Mouse (Mus musculus) bone marrow macrophage, adult 2 months (primary cell): ENCODE measurements around the gene Copg1. TPM values are rescaled to one million over a fixed set of nuclear protein-coding genes. Genes with fewer than 3 reads are reported as not detected.
"Not testable (repeated sequence)": the region's sequence is repeated elsewhere in the genome, so short reads cannot be mapped to it uniquely, and the experiment has no call there.

Experiments
- H3K27ac ChIP-seq: 2 replicates; pipeline ENCODE4 v1.5.1; 2012; ENCODE audit warnings: low read depth, low read length; ENCODE audit not compliant: insufficient read depth
- H3K4me1 ChIP-seq: 2 replicates; pipeline ENCODE4 v1.6.1; 2012; ENCODE audit warnings: low read length; ENCODE audit not compliant: control insufficient read depth, insufficient read depth
- H3K4me3 ChIP-seq: 2 replicates; pipeline ENCODE4 v1.5.1; 2012; ENCODE audit warnings: mild to moderate bottlenecking, low read length, moderate library complexity; ENCODE audit not compliant: insufficient read depth
- CTCF ChIP-seq: IDR thresholded peaks from 2 replicates; pipeline ENCODE4 v1.5.1; 2012; ENCODE audit warnings: low read depth, mild to moderate bottlenecking, low read length, moderate library complexity
- POLR2A ChIP-seq: IDR thresholded peaks from 2 replicates; pipeline ENCODE4 v1.6.1; 2012; ENCODE audit warnings: mild to moderate bottlenecking, low read depth, low read length, borderline replicate concordance
- polyA plus RNA-seq: library from polyadenylated mRNA; stranded (reverse); fragments of >200 nt; gene quantifications from 2 replicates; pipeline ENCODE4 v1.2.4, GENCODE M21; 2012; ENCODE audit not compliant: missing spikeins, insufficient read depth, insufficient read length

Gene Copg1
- polyA plus RNA-seq, 1 experiment, result 49.5 TPM

GRCm38 (mm10) chr6:87938941-87939340 lies 51.3 kb downstream of the Copg1 start:
- peaks cover 13% of the 10 kb centered on the region for H3K4me1 ChIP-seq
- TF ChIP-seq POLR2A, result no peak
- TF ChIP-seq CTCF, result no peak
- no peak overlapping the region for H3K27ac ChIP-seq
- H3K4me3 ChIP-seq, result no peak overlapping the region

GRCm38 (mm10) chr6:87942179-87942578 lies 54.6 kb downstream of the Copg1 start:
- Histone ChIP-seq H3K4me3 (no peak overlapping the region), H3K27ac (no peak overlapping the region), H3K4me1 (no peaks in the 10 kb centered on the region)
- no peak for TF ChIP-seq POLR2A
- TF ChIP-seq CTCF, result no peak

GRCm38 (mm10) chr6:87962457-87962856 lies 74.8 kb downstream of the Copg1 start:
- H3K27ac ChIP-seq, H3K4me3 ChIP-seq, H3K4me1 ChIP-seq: not testable (repeated sequence)

Other genes with a start within 250 kb of the Copg1 start
- gene Aplf, start 215.6 kb upstream of the Copg1 start, polyA plus RNA-seq, result 8.2 and 9.5 TPM in 2 replicates
- gene Efcc1, start 156.9 kb upstream of the Copg1 start, polyA plus RNA-seq, result not detected in 2 replicates
- not detected in 2 replicates for gene Gp9, start 109.7 kb upstream of the Copg1 start, polyA plus RNA-seq
- gene Rab43, start 75.7 kb upstream of the Copg1 start, polyA plus RNA-seq, result 78.0 and 91.8 TPM in 2 replicates
- gene Gm45140, start 52.0 kb upstream of the Copg1 start, polyA plus RNA-seq, result 7.9 and 10.0 TPM in 2 replicates
- gene Isy1, start 49.0 kb upstream of the Copg1 start, polyA plus RNA-seq, result 38.3 and 44.8 TPM in 2 replicates
- 169 and 174 TPM in 2 replicates for gene Cnbp, start 36.7 kb upstream of the Copg1 start, polyA plus RNA-seq
- gene Hmces, start 26.1 kb downstream of the Copg1 start, polyA plus RNA-seq, result 20.0 and 21.2 TPM in 2 replicates
- gene H1fx, start 93.8 kb downstream of the Copg1 start, polyA plus RNA-seq, result 0.91 and 1.1 TPM in 2 replicates
- 475 and 476 TPM in 2 replicates for gene Rab7, start 157.5 kb downstream of the Copg1 start, polyA plus RNA-seq
- gene Rpn1, start 196.7 kb downstream of the Copg1 start, polyA plus RNA-seq, result 148 and 185 TPM in 2 replicates